Mouse (Mus musculus) urinary bladder, postnatal 25 days (tissue): ENCODE measurements around the gene Ggta1.

Experiments
- DNase-seq: peaks from one replicate; pipeline ENCODE4 v3.0.0; 2022; ENCODE audit warnings: low spot score

Gene Ggta1

GRCm38 (mm10) chr2:35400739-35401138 lies 62.3 kb downstream of the Ggta1 start:
- DNase-seq = no peak

GRCm38 (mm10) chr2:35398184-35398828 lies 64.7 kb downstream of the Ggta1 start:
- no peak for DNase-seq

- peak; percentile 56 for DNase-seq
Measured at GRCm38 (mm10) chr2:35397590-35398173, 65.3 kb downstream of the Ggta1 start.

GRCm38 (mm10) chr2:35397096-35397495 lies 65.9 kb downstream of the Ggta1 start, which contains the start of gene 4930402F06Rik:
4930402F06Rik (minus strand) TSS chr2:35397175.
- no peak for DNase-seq

GRCm38 (mm10) chr2:35385441-35385871 lies 77.6 kb downstream of the Ggta1 start:
- DNase-seq = no peak

- no peak for DNase-seq
Measured at GRCm38 (mm10) chr2:35379306-35379705, 83.7 kb downstream of the Ggta1 start.

- no peak for DNase-seq
Measured at GRCm38 (mm10) chr2:35377600-35377999, 85.4 kb downstream of the Ggta1 start.

- no peak for DNase-seq
Measured at GRCm38 (mm10) chr2:35373003-35373402, 90.0 kb downstream of the Ggta1 start.

- DNase-seq = no peak
Measured at GRCm38 (mm10) chr2:35370686-35371085, 92.3 kb downstream of the Ggta1 start.

GRCm38 (mm10) chr2:35367629-35368028 lies 95.4 kb downstream of the Ggta1 start, which contains the start of gene 4930568D16Rik:
4930568D16Rik (minus strand) TSS chr2:35367729.
- DNase-seq = no peak
